Mouse (Mus musculus) kidney, postnatal 0 days (tissue): ENCODE results near the gene Rex1bd. TPM values are rescaled to one million over a fixed set of nuclear protein-coding genes. Genes with fewer than 3 reads are reported as not detected.

Experiments used
- ATAC-seq: fragments of 200-750 bp; cut with Nextera tagmentation; replicated peaks from 2 replicates; pipeline ENCODE4 v1.8.0; 2017; ENCODE audit warnings: low read depth, moderate number of reproducible peaks, moderate TSS enrichment, moderate library complexity; ENCODE audit not compliant: low FRiP score
- DNase-seq: peaks from one replicate; pipeline ENCODE4 v3.0.0-alpha.2; 2016; ENCODE audit warnings: low spot score
- H3K27ac ChIP-seq: fragments of 300-500 bp; sonication (generic); 2 replicates; pipeline ENCODE4 v1.5.1; 2014; ENCODE audit warnings: mild to moderate bottlenecking
- H3K27me3 ChIP-seq: fragments of 300-500 bp; sonication (generic); 2 replicates; pipeline ENCODE4 v1.6.1; 2014; ENCODE audit warnings: low read length, mixed read lengths; ENCODE audit not compliant: insufficient read depth
- H3K36me3 ChIP-seq: fragments of 300-500 bp; sonication (generic); 2 replicates; pipeline ENCODE4 v1.6.1; 2014; ENCODE audit warnings: low read length, mixed read lengths; ENCODE audit not compliant: insufficient read depth
- H3K4me1 ChIP-seq: fragments of 300-500 bp; sonication (generic); replicated peaks from 2 replicates; pipeline ENCODE4 v1.6.1; 2014; ENCODE audit warnings: antibody characterized with exemption, low read length, mixed read lengths; ENCODE audit not compliant: insufficient read depth
- H3K4me2 ChIP-seq: fragments of 300-500 bp; sonication (generic); 2 replicates; pipeline ENCODE4 v1.6.1; 2014; ENCODE audit warnings: mild to moderate bottlenecking, low read length, moderate library complexity, mixed read lengths
- H3K4me3 ChIP-seq: fragments of 300-500 bp; sonication (generic); replicated peaks from 2 replicates; pipeline ENCODE4 v1.5.1; 2014; ENCODE audit warnings: low read depth, low read length
- H3K9ac ChIP-seq: fragments of 300-500 bp; sonication (generic); 2 replicates; pipeline ENCODE4 v1.6.1; 2014; ENCODE audit warnings: low read depth, low read length
- H3K9me3 ChIP-seq: fragments of 300-500 bp; sonication (generic); replicated peaks from 2 replicates; pipeline ENCODE4 v1.6.1; 2016; ENCODE audit warnings: low read length, inconsistent platforms, mixed read lengths
- CTCF ChIP-seq: IDR thresholded peaks from 2 replicates; pipeline ENCODE4 v1.5.1; 2016; ENCODE audit warnings: antibody characterized with exemption, low read depth, mild to moderate bottlenecking, moderate library complexity
- WGBS: fragments of 180-500 bp; shearing (Covaris S2); extraction: QIAGEN DNeasy Blood & Tissue Kit; methylation state at CpG from one replicate; pipeline ENCODE4 v1.1.7; 2014; 5-methylcytosine and 5-hydroxymethylcytosine counted together
- polyA plus RNA-seq: library from polyadenylated mRNA; unstranded; fragments of >200 nt; fragmentation: Nextera tagmentation; extraction: Ambion mirVana; gene quantifications from 2 replicates; pipeline ENCODE4 v1.2.1, GENCODE M21; 2015

Rex1bd gene
- 140 TPM in 2 replicates for polyA plus RNA-seq

GRCm38 (mm10) chr8:70506328-70507026 lies at the start of gene Rex1bd:
Rex1bd (minus strand) TSS chr8:70506752.
- TF ChIP-seq CTCF = peak; percentile 94
- ATAC-seq = peak; percentile 88

GRCm38 (mm10) chr8:70555079-70555747 lies 48.7 kb upstream of the Rex1bd start:
- ATAC-seq = no peak
- 88% methylated on average over 4 of the region's 4 CpGs for WGBS

More at GRCm38 (mm10) chr8:70506328-70507026, at the start of gene Rex1bd:
- Histone ChIP-seq H3K36me3 (peaks cover 8% of the 10 kb centered on the region), H3K27me3 (peaks cover 14% of the 10 kb centered on the region), H3K4me2 (peak within 1 kb of the TSS; percentile 78), H3K4me1 (peaks cover 19% of the 10 kb centered on the region), H3K9me3 (no peaks in the 10 kb centered on the region), H3K9ac (peak within 1 kb of the TSS; percentile 82), H3K4me3 (peak within 1 kb of the TSS; percentile 77), H3K27ac (peak within 1 kb of the TSS; percentile 89)
- WGBS = 3% methylated on average over 40 of the region's 40 CpGs
- peak; percentile 98 for DNase-seq

GRCm38 (mm10) chr8:70553740-70554139 lies 47.2 kb upstream of the Rex1bd start:
- TF ChIP-seq CTCF = no peak
- Histone ChIP-seq H3K9me3 (no peaks in the 10 kb centered on the region), H3K27me3 (no peaks in the 10 kb centered on the region), H3K4me3 (no peak overlapping the region), H3K36me3 (no peaks in the 10 kb centered on the region), H3K27ac (no peak overlapping the region), H3K4me2 (no peak overlapping the region), H3K4me1 (peaks cover 13% of the 10 kb centered on the region; the same call in 1 of the 2 replicates), H3K9ac (no peak overlapping the region)
- ATAC-seq (no peak), DNase-seq (no peak)

More at GRCm38 (mm10) chr8:70555079-70555747, 48.7 kb upstream of the Rex1bd start:
- H3K4me1 ChIP-seq = peaks cover 14% of the 10 kb centered on the region
- no peak overlapping the region for H3K27ac ChIP-seq
- no peak overlapping the region for H3K4me2 ChIP-seq
- H3K4me3 ChIP-seq = no peak overlapping the region
- H3K27me3 ChIP-seq = no peaks in the 10 kb centered on the region
- no peaks in the 10 kb centered on the region for H3K9me3 ChIP-seq
- no peaks in the 10 kb centered on the region for H3K36me3 ChIP-seq
- no peak for TF ChIP-seq CTCF
- H3K9ac ChIP-seq = no peak overlapping the region
- no peak for DNase-seq

GRCm38 (mm10) chr8:70552836-70553235 lies 46.3 kb upstream of the Rex1bd start:
- Histone ChIP-seq H3K27me3 (no peaks in the 10 kb centered on the region), H3K9me3 (no peaks in the 10 kb centered on the region), H3K27ac (no peak overlapping the region), H3K9ac (no peak overlapping the region), H3K36me3 (no peaks in the 10 kb centered on the region), H3K4me1 (peaks cover 18% of the 10 kb centered on the region; the same call in 1 of the 2 replicates), H3K4me3 (no peak overlapping the region), H3K4me2 (no peak overlapping the region)
- 34% methylated on average over 1 of the region's 1 CpGs for WGBS
- TF ChIP-seq CTCF = no peak
- no peak for DNase-seq
- ATAC-seq = no peak

GRCm38 (mm10) chr8:70551558-70552161 lies 45.1 kb upstream of the Rex1bd start:
- H3K9me3 ChIP-seq = no peaks in the 10 kb centered on the region
- no peaks in the 10 kb centered on the region for H3K27me3 ChIP-seq
- ATAC-seq = no peak
- no peak for DNase-seq
- no peak overlapping the region for H3K4me2 ChIP-seq
- H3K4me1 ChIP-seq = peaks cover 18% of the 10 kb centered on the region; the same call in 1 of the 2 replicates
- H3K36me3 ChIP-seq = no peaks in the 10 kb centered on the region
- no peak for TF ChIP-seq CTCF
- no peak overlapping the region for H3K4me3 ChIP-seq
- no peak overlapping the region for H3K9ac ChIP-seq
- H3K27ac ChIP-seq = no peak overlapping the region
- 53% methylated on average over 3 of the region's 3 CpGs for WGBS

- no peaks in the 10 kb centered on the region for H3K9me3 ChIP-seq
- no peak overlapping the region for H3K4me3 ChIP-seq
- no peak overlapping the region for H3K27ac ChIP-seq
- ATAC-seq (no peak), DNase-seq (no peak)
- TF ChIP-seq CTCF = 0 out of 2 replicates have a peak, but pooled peaks have one; percentile 29
- H3K27me3 ChIP-seq = no peaks in the 10 kb centered on the region
- H3K4me2 ChIP-seq = no peak overlapping the region
- H3K4me1 ChIP-seq = peaks cover 18% of the 10 kb centered on the region; the same call in 1 of the 2 replicates
- H3K36me3 ChIP-seq = no peaks in the 10 kb centered on the region
- no peak overlapping the region for H3K9ac ChIP-seq
- WGBS = 88% methylated on average over 10 of the region's 10 CpGs
Observed at GRCm38 (mm10) chr8:70549412-70550184, 43.0 kb upstream of the Rex1bd start.
